Mouse (Mus musculus): ENCODE results near the gene Hs3st5. TPM values are rescaled to one million over a fixed set of nuclear protein-coding genes. Genes with fewer than 3 reads are reported as not detected.

The Hs3st5 gene
- total and polyA plus RNA-seq, 3 experiments: not detected

DNA sequence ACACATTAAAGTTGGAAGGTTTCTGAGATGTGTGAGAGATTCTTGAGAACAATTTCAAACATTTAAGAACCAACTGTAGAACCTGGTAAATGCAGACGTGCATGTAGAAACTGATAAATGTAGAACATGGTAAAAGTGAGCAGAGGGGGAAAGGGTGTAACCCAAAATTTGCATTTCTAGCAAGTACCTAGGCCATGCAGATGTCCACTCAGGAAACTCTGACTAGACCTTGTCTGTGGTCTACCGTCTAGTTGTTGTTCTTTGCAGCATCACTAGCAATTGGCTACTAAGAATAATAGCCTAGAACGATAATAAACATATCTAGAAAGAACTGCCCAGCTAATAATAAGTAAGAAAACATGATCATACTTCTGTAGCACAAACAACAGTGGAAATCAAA lies 38.0 kb upstream of the Hs3st5 start:
- dilution Hi-C loops (cut with MboI; ENCODE audit: extremely low pct_ligation_motif_present, extremely low pct_unique_long_range_greater_than_20kb, low sequenced_read_pairs): no loop called here
- Histone ChIP-seq H3K4me1 (ENCODE audit: control insufficient read depth in 1 of 2, insufficient read depth in 2 of 2) (peaks cover 6 to 18% of the 10 kb centered on the region in 2 experiments; a peak in 3 of 4 replicates), H3K79me2 (replicated peaks; ENCODE audit: control insufficient read depth, extremely low read depth, insufficient read depth, poor library complexity, severe bottlenecking) (no peaks in the 10 kb centered on the region), H3K9ac (ENCODE audit: insufficient read depth, low read depth) (no peak overlapping the region), H3K4me2 (ENCODE audit: insufficient read depth, low read depth, poor library complexity, severe bottlenecking) (peak overlapping the region; percentile 24; the same call in 1 of the 2 replicates), H3K27ac (ENCODE audit: insufficient read depth, low read depth) (no peak overlapping the region; the same call in 1 of the 2 replicates), H3K36me3 (replicated peaks in 1 of 2; ENCODE audit: control insufficient read depth in 1 of 2, insufficient read depth in 1 of 2, low read length in 1 of 2) (no peaks in the 10 kb centered on the region), H3K4me3 (replicated peaks in 1 of 3; ENCODE audit: low read depth in 2 of 3, low read length in 2 of 3, poor library complexity in 1 of 3) (no peak overlapping the region), H3K9me3 (replicated peaks; ENCODE audit: low read length) (no peaks in the 10 kb centered on the region), H3K27me3 (replicated peaks) (no peaks in the 10 kb centered on the region)
- TF ChIP-seq JUN (IDR thresholded peaks at IDR 0.05; ENCODE audit: insufficient read depth, low read depth, low read length) (peak; percentile 73; the same call in 1 of the 2 replicates), RCOR1 (conservative IDR thresholded peaks at IDR 0.05; ENCODE audit: low read depth, low read length) (no peak), PAX5 (IDR thresholded peaks at IDR 0.05; ENCODE audit: low read length) (no peak), ZC3H11A (IDR thresholded peaks at IDR 0.05; ENCODE audit: low read depth, low read length) (no peak), USF2 (conservative IDR thresholded peaks at IDR 0.05; ENCODE audit: low read depth, low read length) (no peak), UBTF (IDR thresholded peaks at IDR 0.05; ENCODE audit: low read depth, low read length) (no peak), EP300 (IDR thresholded peaks at IDR 0.05; ENCODE audit: low read length) (peak; percentile 85), RAD21 (IDR thresholded peaks at IDR 0.05; ENCODE audit: low read depth, low read length) (no peak; the same call in 1 of the 2 replicates), POLR2AphosphoS2 (IDR thresholded peaks at IDR 0.05; ENCODE audit: low read depth, low read length) (no peak), TBP (conservative IDR thresholded peaks at IDR 0.05; ENCODE audit: low read depth, low read length) (no peak), ZKSCAN1 (IDR thresholded peaks at IDR 0.05; ENCODE audit: borderline replicate concordance, low read depth, low read length) (no peak), E2F4 (IDR thresholded peaks at IDR 0.05; ENCODE audit: insufficient replicate concordance, low read depth, low read length) (no peak), MXI1 (IDR thresholded peaks at IDR 0.05; ENCODE audit: low read depth, low read length) (no peak), SMC3 (IDR thresholded peaks at IDR 0.05; ENCODE audit: low read depth, low read length) (no peak), USF1 (IDR thresholded peaks at IDR 0.05; ENCODE audit: low read depth, low read length) (no peak), MAX (IDR thresholded peaks at IDR 0.05; ENCODE audit: low read length) (0 out of 2 replicates have a peak, but pooled peaks have one; percentile 42), CHD1 (IDR thresholded peaks at IDR 0.05; ENCODE audit: low read depth, low read length) (no peak), TCF12 (IDR thresholded peaks at IDR 0.05; ENCODE audit: low read depth, low read length) (peak; percentile 80), ETS1 (conservative IDR thresholded peaks at IDR 0.05; ENCODE audit: low read depth, low read length) (peak; percentile 45; the same call in 1 of the 2 replicates), BHLHE40 (IDR thresholded peaks at IDR 0.05; ENCODE audit: low read depth, low read length) (peak; percentile 53; the same call in 1 of the 2 replicates), GABPA (IDR thresholded peaks at IDR 0.05; ENCODE audit: insufficient replicate concordance, low read depth, low read length) (no peak), CTCF (conservative IDR thresholded peaks at IDR 0.05 in 1 of 2, IDR thresholded peaks at IDR 0.05 in 1 of 2; ENCODE audit: low read depth in 2 of 2, low read length in 2 of 2) (no peak), ELF1 (IDR thresholded peaks at IDR 0.05; ENCODE audit: low read depth, low read length) (no peak), JUND (conservative IDR thresholded peaks at IDR 0.05; ENCODE audit: low read depth, low read length) (peak; percentile 78), MAFK (IDR thresholded peaks at IDR 0.05; ENCODE audit: insufficient replicate concordance, low read length) (no peak), ZMIZ1 (IDR thresholded peaks at IDR 0.05; ENCODE audit: low read depth, low read length) (no peak), KAT2A (IDR thresholded peaks at IDR 0.05; ENCODE audit: insufficient replicate concordance, low read length) (no peak), NELFE (IDR thresholded peaks at IDR 0.05; ENCODE audit: low read depth, low read length) (no peak), POLR2A (IDR thresholded peaks at IDR 0.05; ENCODE audit: low read depth, low read length) (no peak), NRF1 (IDR thresholded peaks at IDR 0.05; ENCODE audit: low read depth, low read length) (no peak), MAZ (IDR thresholded peaks at IDR 0.05; ENCODE audit: low read depth, low read length) (no peak), MYC (IDR thresholded peaks at IDR 0.05; ENCODE audit: low read depth, low read length) (no peak), SIN3A (IDR thresholded peaks at IDR 0.05; ENCODE audit: low read length) (no peak), MEF2A (IDR thresholded peaks at IDR 0.05; ENCODE audit: borderline replicate concordance, low read depth, low read length) (0 out of 2 replicates have a peak, but pooled peaks have one; percentile 60), IRF4 (IDR thresholded peaks at IDR 0.05; ENCODE audit: low read depth, low read length) (peak; percentile 63), ZNF384 (IDR thresholded peaks at IDR 0.05; ENCODE audit: low read depth, low read length) (no peak), HCFC1 (IDR thresholded peaks at IDR 0.05; ENCODE audit: low read depth, low read length) (no peak), CHD2 (IDR thresholded peaks at IDR 0.05; ENCODE audit: low read length) (peak; percentile 29; the same call in 1 of the 2 replicates)
- in situ Hi-C loops (cut with MboI; ENCODE audit: low pct_ligation_motif_present, low pct_unique_long_range_greater_than_20kb, low sequenced_read_pairs): no loop called here
- peak; percentile 53 for DNase-seq (ENCODE audit: extremely low read depth)

Data from CH12.LX (cell line).